Mouse (Mus musculus) CD4-positive, CD25-positive, alpha-beta regulatory T cell, adult 2 months (primary cell): ENCODE results near the gene Bnc2.

Experiments used
- DNase-seq: peaks from one replicate; pipeline ENCODE4 v3.0.0-alpha.2; 2012; ENCODE audit warnings: low read depth, low spot score

Gene Bnc2

DNA sequence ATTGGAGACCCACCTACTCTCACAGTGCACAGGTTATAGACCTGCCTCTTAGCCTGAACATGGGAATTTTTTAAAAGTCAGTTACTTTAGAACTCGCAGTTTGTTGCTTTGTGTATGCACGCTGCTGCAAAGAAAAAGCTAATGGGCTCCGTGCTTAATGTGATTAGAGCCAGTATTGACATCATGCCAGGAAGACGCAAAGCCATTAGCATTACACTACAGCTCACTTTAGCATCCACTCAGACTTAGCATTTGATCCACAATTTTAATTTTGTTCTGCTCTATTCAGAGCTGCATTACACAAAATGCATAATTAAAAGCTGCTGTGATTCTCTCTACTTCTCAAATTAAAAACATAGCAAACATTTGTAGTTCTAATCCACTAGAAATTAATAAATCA, 350.7 kb downstream of the Bnc2 start:
- no peak for DNase-seq

DNA sequence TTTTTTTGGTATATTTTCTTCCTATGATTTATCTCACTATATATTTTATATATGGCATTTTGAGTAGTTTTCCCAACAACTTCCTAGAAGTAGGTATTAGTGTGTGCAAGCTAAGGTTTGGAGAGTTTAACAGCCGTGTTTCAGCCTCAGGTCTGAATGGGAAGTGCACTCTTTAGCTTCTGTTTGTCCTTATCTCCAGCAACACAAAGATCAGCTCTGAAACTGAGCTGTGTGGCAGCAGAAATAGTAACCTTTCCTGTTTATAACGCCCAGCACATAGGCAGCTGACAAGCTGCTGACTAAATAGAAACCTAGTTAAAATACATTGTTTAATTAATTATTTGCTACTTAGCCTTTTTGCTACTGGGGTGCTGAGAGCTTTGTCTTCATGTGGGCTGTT, 353.5 kb downstream of the Bnc2 start:
- DNase-seq: no peak

DNA sequence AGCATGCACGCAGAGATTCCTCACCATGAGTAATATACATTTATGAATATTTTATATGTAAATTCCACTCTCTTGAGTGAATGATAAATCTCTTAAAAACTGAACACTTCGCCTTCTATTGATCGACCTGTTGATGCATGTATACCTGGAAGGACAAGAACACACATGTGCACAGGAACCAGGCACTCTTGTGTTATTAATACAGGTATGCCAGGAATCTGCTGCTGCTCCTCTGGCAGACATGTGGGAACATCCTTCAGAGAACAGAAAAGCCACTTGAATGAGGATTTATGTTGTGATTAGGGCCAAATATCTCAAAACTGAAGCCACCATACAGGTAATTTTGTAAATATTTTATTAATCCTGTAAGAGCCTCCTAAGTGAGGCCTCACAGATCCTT, 357.7 kb downstream of the Bnc2 start:
- DNase-seq: no peak

DNA sequence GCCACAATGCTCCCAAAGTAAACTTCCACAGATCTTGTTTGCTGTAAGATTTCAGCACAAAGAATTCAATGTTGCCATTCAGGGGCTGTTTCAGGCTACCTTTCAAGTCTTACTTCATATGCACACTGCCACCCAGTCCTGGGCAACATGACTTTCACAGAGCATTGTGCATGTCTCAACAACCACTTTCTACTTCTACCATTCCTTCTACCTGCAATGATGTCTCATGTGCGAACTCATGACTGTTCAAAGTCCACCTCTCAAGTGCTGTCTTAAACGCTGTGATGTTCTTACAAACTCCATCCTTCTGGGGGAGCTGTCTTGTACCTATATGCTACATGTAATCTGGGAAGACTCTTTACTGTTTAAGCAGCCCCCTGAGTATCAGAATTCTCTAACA, 363.7 kb downstream of the Bnc2 start:
- no peak for DNase-seq

DNA sequence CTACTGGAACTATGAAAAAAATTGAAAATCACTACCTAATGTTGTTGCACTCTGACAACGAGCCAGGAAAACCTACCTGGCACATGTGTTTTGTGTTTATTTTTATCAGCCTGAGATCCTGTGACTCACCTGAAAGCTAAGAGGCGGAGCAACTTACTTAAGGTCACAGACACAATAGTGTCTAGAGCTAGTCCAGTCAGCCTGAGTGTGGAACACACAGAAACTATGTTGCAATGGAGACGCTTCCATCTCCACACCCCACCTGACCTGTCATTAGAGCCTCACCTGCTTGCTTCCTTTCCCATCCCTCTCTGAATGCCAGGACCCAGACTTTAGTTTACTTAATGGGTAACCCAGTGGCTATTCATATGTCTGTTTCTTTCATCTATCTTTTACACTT, 364.2 kb downstream of the Bnc2 start:
- DNase-seq: no peak

DNA sequence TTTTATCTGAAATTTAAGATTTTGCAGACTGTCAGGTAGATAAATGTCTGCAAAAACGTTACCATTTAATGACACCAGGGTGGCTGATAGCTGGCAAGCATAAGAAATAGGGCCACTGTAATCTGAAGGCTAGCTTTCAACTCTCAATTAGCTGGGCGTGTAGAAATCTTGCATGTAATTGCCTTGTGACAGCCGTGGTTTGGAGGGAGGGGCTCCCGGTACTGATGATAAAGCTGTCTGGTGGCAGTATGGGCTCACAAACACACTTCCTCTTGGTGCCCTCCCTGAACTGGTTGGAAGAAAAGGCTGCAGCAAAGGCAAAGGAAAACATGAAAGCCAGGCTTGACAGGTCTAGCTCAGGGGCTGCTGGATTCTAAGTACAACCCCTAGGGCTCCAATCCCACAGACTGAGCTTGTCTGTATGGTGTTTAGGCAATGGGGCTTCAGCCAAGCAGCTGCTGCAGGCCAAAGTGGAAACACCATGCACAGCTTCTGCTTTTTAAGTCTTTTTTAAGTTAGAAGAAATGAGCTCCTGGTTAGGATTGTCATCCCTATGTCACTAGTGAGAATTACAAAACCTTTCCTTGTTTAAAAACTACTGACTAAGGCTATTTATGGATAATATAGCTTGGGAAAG, 366.7 kb downstream of the Bnc2 start:
- no peak for DNase-seq

DNA sequence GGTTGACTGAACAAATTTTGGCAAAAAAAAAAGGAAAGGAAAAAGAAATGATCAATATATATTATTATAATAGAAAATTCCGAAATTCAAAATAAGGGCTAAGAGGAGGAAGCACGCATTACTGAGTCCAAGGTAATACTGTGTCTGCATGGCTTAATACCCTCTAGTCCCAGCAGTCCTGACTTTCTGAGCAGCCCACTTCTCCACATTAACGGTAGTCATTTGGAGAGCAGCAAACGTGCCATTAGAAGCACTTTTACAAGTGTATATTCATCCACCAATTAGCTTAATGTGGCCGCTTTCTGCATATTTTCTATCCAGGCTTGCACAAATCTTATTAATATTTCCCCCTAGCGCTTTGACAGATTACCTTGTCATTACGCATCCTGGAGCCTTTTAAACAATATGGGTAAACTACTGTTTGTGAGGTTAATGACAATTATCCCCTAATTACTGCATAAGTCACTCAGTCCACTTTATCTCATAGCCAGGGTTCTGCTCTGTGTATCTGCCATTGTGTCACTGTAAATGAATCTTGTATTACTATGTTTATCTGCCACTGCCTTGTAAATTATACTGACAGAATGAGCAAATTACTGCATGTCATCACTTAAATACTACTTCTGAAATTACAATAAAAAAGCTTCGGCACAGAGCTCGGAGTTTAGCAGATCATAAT, 368.0 kb downstream of the Bnc2 start:
- DNase-seq: no peak

DNA sequence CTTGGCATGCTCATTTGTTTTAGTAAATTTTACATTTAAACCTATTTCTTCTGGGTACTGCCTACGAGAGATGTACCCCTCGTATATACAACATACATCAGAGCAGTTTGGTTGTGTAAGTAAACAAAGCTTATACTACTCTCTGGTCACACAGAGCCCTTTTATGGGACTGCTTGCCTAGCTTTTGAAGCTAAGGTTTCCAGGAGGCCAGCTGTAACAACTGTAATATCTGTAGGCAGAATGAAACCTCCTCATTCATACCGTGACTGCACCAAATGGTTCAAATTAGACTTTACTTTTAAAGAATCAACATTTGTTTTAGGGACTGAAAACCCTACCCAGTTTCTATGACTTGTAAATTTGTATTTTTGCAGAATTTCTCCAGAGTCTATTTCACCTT, 372.1 kb downstream of the Bnc2 start:
- DNase-seq: no peak

DNA sequence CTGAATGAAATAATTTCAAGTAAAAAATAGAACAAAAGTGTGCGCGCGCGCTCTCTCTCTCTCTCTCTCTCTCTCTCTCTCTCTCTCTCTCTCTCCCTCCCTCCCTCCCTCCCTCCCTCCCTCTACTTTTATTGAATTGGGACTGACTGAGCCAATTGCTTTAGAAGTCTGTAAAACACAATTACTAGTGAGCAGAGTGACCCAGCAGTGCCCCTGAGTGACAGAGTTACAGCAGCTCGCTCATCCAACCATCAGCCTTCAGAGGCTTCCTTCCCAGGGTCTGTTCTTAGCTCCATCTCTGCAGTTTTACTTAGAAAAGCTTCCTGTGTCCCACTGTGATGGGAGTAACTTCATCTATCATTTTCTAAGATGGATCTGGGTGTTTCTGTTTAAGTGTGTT, 389.9 kb downstream of the Bnc2 start:
- DNase-seq: no peak

DNA sequence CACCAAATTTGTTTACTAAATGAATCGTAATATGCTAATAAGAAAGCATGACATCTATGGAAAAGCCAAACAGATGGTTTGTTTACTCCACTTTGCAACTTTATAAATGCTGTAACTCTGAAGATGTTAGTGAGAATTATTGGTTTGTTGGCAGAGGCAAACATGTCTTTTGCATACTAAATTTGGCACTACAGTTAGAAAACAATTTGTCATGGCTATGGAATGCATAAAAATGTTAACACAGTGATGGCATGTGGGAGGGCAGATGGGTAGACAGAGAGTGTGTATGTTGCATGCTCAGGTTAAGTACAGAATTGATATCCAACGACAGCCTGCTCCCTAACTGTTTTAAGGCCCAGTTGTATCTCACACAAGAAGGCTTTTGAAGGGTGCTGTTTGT, 392.4 kb downstream of the Bnc2 start:
- no peak for DNase-seq

DNA sequence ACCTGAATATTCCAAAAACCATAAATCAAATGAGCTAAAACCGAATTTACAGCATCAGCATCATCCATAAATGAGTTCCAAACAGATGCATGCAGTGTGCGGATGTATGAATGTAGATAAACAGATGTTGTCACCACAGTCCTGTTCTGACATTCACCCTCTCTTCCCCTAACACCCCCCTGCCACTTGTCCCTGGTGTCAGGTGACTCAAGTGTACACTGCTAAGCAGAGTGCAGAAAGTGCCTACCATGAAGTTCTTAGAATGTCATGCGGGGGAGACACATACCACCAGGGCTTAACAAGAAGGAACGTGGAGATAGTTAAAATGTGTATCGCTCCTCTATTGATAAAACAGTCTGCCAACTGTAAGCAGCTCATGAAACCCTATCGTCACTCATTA, 396.9 kb downstream of the Bnc2 start:
- DNase-seq: no peak

DNA sequence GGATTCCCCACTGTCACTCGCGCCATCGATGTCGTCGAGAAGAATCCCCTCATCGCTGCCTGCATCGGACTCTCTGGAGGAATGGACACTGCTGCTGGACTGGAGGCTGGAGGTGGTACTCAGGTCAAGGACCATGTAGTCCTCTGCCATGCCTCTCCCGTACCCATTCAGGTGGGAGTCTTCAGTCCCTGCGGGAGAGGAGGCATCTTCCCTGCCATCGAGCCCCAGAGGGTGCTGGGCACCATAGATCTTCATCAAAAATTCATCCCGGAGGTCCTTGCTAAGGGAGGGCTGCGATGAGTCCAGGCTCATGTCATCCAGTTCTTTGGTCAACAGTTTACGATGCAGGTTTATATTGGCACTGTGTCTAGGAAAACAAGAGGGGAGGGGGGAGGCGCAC, 399.0 kb downstream of the Bnc2 start:
- no peak for DNase-seq

DNA sequence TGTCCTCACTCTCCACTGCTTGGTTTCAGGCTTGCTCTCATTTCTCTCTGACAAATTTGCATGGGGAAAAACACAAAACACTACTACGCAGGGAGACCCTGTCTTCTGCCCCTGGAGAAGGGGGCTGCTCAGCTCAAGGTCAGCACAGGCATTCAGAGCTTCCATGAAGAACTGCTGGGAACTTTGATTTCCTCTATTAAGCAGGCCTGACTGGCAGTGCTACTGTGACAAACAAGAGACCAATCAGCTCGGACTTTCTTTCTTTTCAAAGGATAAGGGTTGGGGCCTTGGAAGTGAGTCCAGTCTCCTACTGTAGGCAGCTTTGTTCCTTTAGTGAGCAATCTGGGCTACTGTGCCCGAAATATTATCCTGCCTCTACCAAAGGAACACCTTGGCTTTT, 400.9 kb downstream of the Bnc2 start:
- DNase-seq: no peak

DNA sequence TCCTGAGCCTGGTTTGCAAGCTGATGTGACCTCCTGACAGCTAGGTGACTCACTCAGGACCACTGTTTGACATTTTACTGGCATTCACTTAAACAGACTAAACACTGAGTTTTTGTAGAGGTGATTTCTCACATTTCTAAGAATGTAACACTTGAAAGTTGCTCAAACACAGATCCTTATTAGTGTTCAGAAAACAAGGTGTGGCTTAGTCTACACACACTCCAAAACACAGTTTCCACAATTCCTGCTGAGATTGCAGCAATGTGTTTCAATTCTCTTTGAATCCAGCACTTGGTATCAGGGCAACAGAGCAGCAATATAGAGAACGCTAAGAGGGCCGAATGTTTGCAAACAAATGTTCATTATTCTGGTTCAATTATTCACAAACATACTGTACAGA, 402.2 kb downstream of the Bnc2 start:
- no peak for DNase-seq

DNA sequence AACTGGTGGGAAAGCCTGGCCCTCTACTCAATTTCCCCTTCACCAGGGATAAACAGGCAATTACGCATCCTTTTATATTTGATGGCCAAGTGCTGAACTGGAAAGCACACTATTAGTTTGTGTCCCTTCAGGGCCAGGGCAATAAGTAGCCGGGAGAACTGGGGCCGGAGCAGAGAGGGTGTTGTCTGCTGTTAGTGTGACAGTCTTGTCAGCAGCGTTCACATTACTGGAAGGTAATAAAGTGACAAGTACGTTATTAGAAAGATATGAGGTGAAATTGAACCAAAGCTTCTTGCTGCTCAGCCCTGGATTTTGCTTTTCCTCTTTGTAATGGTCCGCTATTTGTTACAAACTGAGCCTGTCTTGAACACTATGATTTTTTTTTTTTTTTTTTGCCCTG, 405.2 kb downstream of the Bnc2 start:
- no peak for DNase-seq

DNA sequence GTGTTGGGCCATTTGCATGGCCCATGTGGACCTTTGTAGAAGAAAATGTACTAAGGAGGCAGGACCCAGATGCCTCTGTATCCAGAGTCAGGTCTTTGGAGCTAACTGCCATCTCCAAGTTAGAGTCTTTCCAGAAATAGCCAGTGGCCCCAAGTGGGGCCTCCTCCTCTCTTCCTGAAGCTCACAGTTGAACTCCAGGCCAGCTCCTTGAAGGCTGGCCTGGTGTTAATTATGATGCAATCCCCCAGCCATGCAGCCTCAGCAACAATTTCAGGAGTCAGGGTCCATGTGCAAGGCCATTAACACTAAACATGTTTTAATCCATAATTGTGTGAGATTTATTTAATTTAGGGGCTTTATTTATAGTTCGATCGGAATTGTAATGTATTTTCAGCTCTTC, 427.7 kb downstream of the Bnc2 start:
- DNase-seq: no peak

DNA sequence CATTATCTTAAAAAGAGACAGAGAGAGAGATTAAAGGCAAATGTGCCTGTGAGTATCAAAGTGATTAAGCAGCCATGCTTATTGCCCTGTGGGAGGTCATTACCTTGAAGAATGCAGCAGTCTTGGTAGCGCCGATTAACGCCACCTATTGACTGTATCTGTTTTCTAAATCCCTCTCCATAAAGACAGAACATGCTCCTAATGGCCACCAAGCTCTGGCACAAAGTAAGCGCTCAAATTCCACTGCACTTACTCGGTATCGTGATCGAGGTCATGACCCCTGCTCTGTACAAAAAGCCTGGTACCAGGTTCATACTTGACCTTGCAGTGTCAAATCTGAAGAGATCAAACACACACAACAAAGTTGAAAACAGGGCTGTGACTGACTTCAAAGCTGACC, 442.7 kb downstream of the Bnc2 start:
- DNase-seq: no peak

DNA sequence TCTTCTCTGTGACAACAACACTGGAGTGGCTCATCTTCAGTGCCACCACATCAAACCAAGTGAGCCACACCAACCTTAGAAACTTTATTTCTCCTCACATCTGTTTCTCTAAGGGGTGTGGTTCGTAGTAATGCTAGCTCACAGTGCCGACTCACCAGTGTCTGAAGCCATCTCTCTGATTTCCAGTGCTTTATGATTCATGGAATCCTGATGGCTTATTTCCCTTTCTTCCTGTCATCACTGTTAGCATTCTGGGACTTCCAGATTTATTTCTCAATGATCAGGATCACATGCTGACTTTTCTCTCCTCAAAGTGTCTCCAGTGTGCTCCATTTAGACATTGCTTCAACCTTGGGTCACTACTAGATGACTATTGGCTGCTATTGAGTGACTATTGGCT, 443.8 kb downstream of the Bnc2 start:
- no peak for DNase-seq

DNA sequence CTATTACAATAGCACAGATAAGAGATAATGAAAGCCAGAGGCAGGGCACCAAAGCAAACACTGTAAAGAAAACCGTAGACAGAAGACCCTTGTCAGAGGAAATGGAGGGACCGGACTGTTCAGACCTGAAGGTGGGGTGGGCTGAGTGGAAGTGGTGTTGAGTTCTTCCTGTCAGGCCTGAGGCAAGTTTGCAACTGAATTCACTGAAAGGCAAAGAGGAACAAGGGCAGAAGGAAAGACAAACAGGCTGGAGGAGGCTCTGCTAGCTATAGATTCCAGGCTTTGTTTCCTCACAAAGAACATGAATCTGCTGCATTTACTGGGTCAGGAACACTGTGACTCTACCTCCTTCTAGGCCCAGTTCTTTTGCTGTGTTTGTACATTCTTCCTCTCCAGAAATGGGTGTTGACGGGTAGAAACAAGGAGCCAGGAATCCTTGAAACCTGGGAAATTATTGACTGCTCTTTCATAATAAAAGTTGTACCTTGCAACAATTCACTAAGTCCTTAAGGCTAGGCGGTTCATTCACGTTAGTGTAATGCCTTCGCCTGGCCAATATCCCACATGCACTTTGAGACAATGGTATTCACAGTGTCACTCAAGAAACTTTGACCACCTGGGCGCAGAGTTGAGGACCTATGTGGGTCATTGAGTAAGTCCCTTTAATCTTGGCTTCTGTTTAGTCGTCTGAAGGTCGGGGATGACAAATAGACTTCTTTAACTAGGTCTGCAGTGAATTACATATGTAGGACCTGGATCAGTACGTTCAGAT, 445.7 kb downstream of the Bnc2 start:
- DNase-seq: no peak

DNA sequence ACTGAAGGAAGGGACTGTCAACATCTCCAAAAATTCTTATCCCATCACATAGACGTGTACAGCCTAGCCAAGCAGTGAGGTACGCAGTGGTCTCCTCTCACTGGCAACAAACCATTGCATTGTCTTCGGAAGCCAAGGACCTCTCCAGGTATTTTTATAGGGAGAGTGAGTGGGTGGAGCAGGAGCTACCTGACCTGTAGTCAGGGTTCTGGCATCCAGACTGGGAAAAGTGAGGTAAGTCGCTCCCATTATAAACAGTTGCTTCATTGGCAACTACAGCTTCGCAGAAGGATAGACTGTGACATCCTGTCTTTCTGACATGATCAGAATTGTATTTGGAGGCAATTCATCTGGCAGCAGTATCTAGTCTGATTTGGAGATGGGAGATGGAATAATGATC, 446.5 kb downstream of the Bnc2 start:
- no peak for DNase-seq
